Mouse (Mus musculus) gastrocnemius, postnatal 10 days (tissue): ENCODE results near the gene Chrdl2. TPM values are rescaled to one million over a fixed set of nuclear protein-coding genes. Genes with fewer than 3 reads are reported as not detected.
"Not testable (repeated sequence)": the region's sequence is repeated elsewhere in the genome, so short reads cannot be mapped to it uniquely, and the experiment has no call there.

Experiments used
- DNase-seq: peaks from one replicate; pipeline ENCODE4 v3.0.0; 2021; ENCODE audit warnings: mixed read lengths
- total RNA-seq, 2 experiments: library from RNA; stranded (reverse); gene quantifications; 2 replicates each; pipeline ENCODE4 v1.2.3; 2021

The Chrdl2 gene
- total RNA-seq, 2 experiments from 2014 or later = 2.5 to 3.3 TPM

GRCm38 (mm10) chr7:100036050-100036449, 30.1 kb downstream of the Chrdl2 start:
- DNase-seq = no peak

DNA sequence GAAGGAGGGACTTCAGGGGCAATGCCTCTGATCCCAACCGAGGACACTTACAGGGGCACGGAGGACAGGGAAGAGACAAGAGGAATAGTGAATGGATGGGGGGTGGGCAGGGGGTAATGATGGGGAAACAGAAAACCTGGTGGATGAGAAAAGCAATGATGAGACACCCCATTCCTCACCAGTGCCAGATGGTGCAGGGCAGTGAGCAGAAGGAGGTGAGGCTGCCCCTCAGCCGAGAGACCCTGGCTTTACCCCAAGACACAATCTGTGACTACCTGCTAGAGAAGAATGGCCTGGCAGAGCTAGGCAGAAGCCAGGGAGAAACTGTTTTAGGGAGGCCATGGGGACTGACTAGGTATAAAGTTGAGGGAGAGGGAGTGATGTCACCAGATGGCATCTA, 30.5 kb downstream of the Chrdl2 start:
- DNase-seq = no peak

DNA sequence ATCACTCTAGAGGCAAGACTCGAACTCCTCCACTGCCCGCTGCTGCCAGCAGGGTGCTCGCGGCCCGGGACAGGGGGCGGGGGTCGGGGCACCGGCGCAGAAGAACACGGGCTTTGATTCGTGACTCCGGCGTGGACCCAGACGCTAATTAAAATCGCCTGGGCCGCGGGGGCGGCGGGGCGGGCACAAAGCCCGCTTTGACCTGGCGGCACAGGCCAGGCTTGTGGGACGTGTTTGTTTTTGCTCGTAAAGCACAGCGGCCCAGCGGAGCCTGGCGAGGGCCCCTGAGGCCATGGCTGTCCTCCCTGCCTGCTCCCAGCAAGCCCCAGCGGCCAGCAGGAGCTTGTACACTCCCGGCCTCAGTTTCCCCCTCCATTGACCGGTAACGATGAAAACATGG, 36.1 kb downstream of the Chrdl2 start:
- no peak for DNase-seq

GRCm38 (mm10) chr7:100043096-100043495, 37.1 kb downstream of the Chrdl2 start:
- no peak for DNase-seq

GRCm38 (mm10) chr7:100043605-100044031, 37.6 kb downstream of the Chrdl2 start:
- DNase-seq = peak; percentile 50

DNA sequence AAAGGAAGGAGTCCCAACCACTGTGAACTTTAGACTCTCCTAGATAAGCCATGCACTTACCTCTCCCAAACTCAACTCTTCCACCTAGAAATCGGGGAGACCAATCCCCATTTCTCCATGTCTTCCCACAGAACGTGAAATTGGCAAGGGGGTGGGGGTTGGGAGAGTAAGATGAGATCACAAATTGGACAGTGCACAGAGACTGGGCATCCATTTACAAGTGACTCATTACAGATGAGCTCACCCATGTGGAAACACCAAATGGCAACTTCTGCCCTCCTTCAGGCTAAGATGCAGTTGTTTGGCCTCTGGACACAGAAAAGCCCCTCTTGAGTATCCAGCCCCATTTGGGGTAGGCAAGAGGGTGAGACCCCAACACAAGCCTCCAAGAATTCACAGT, 40.5 kb downstream of the Chrdl2 start:
- DNase-seq = no peak

- no peak for DNase-seq
These were observed 45.9 kb downstream of the Chrdl2 start for GRCm38 (mm10) chr7:100051904-100052303.

- not testable (repeated sequence) for DNase-seq
These were observed 47.0 kb downstream of the Chrdl2 start for GRCm38 (mm10) chr7:100052991-100053390.

DNA sequence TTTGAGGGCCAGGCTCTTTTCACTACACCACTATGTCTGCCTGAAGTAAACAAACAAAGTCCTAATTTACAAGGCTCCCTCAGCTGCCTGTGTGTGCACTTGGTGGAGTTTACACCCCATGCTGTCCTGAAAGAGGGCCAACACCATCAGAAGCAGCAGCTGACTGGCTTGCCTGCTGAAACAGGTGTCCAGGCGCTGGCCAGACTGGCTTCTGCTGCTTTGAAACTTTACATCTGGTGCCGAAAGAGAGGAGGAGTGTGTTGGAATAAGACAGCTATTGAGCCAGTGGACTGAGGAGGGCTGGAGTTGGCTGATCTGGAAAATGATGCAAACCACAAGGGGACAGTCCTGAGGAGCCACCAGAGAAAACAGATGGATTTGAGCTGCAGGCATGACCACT, 68.0 kb downstream of the Chrdl2 start:
- DNase-seq = peak; percentile 39

DNA sequence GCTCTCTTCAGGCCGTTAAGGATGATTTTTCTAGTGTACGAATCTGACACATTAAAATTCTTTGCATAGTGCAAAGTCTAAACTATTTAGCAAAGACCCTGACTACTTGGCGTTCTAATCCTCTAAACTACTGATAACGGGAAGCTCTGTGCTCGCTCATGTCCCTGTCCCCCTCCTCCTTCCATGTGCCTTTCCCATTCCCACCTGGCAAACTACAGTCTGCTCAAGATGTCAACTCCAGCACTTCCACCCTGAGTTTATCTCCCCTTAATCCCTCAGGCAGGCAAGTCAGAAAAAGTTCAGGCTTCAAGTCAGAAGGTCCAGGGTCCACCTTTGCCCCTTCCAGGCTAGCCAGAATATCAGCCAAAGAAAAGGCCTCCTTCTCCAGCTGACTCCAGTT, 70.3 kb downstream of the Chrdl2 start:
- DNase-seq = no peak

- no peak for DNase-seq
These were observed 71.1 kb downstream of the Chrdl2 start for GRCm38 (mm10) chr7:100077071-100077470.

GRCm38 (mm10) chr7:100080087-100080781, 74.3 kb downstream of the Chrdl2 start:
- DNase-seq = no peak

DNA sequence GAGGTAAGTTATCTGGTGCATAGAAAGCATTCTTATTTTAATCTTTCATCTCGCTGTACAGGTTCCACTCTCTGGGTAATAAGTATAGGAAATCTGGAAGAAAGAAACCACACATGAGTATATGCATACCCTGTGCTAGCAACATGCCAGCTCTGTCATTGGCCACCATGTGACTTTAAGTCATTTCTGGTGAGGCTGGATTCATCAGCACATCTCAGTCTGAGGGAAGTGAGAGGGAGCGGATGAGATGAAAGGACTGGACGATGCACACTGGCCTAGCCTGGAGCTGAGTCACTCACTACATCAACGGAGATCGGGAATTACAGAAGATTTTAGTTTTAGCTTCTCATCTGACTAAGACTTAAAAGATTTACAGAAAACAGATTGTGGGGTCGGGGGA, 76.9 kb downstream of the Chrdl2 start:
- no peak for DNase-seq

DNA sequence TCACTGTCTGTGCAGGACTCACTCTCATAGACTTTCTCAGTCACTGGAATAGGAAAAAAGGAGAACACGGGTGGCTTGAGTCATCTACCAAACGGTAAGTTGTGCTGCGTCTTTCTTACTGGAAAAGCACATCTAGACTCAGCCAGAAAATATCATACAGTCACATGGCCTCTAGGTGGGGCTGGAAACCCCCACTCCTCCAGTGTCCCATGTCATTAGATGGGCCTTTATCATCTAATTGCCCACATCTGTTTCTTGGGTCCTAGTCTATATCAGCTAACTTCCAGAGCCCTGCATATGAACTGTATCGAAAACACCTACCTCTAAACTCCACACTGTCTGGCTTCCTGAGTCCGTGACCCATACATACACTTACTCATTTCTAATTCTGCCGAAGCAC, 77.8 kb downstream of the Chrdl2 start:
- DNase-seq = no peak

Other genes starting within 250 kb of the Chrdl2 start
- not detected for gene Olfr521, start 242.7 kb upstream of the Chrdl2 start, total RNA-seq
- 1 to 10 TPM; 2.6 to 3.2 TPM for gene Neu3, start 177.8 kb upstream of the Chrdl2 start, total RNA-seq
- gene Xrra1, start 147.1 kb upstream of the Chrdl2 start, total RNA-seq = 1 to 10 TPM; 1.3 TPM
- gene Spcs2, start 142.7 kb upstream of the Chrdl2 start, total RNA-seq = 10 to 100 TPM; 55.7 to 62.1 TPM
- 10 to 100 TPM in 1 of 2 experiments, 1 to 10 TPM in 1; 9.2 to 10.5 TPM for gene Rnf169, start 25.7 kb upstream of the Chrdl2 start, total RNA-seq
- 10 to 100 TPM in 1 of 2 experiments, 1 to 10 TPM in 1; 8.8 to 14.2 TPM for gene Pold3, start 115.4 kb downstream of the Chrdl2 start, total RNA-seq
- 1 to 10 TPM; 5.6 to 6.3 TPM for gene Lipt2, start 153.1 kb downstream of the Chrdl2 start, total RNA-seq
- gene Kcne3, start 170.3 kb downstream of the Chrdl2 start, total RNA-seq = under 1 TPM; 0.70 to 0.84 TPM
- gene Pgm2l1, start 221.2 kb downstream of the Chrdl2 start, total RNA-seq = 10 to 100 TPM; 11.4 to 11.5 TPM